Mouse (Mus musculus) spleen, adult 2 months (tissue): Measurements from ENCODE around the gene Sntb2. TPM values are rescaled to one million over a fixed set of nuclear protein-coding genes. Genes with fewer than 3 reads are reported as not detected.
"Not testable (repeated sequence)": the region's sequence is repeated elsewhere in the genome, so short reads cannot be mapped to it uniquely, and the experiment has no call there.

Experiments
- DNase-seq, 2 experiments: peaks; one replicate each; pipeline versions ENCODE4 v3.0.0 to v3.0.0-alpha.2; 2012 to 2021; ENCODE audit warnings: low spot score in 2 of 2, low read depth in 1 of 2
- H3K27ac ChIP-seq: fragments of 200-500 bp; 2 replicates; pipeline ENCODE4 v1.5.1; 2012; ENCODE audit warnings: low read length, inconsistent platforms; ENCODE audit not compliant: insufficient read depth
- H3K27me3 ChIP-seq: fragments of 200-500 bp; 2 replicates; pipeline ENCODE4 v1.6.1; 2012; ENCODE audit warnings: mild to moderate bottlenecking, moderate library complexity, low read length, inconsistent platforms; ENCODE audit not compliant: control insufficient read depth, insufficient read depth
- H3K36me3 ChIP-seq: fragments of 200-500 bp; 2 replicates; pipeline ENCODE4 v1.6.1; 2012; ENCODE audit warnings: mild to moderate bottlenecking, low read length, inconsistent platforms; ENCODE audit not compliant: control insufficient read depth, insufficient read depth
- H3K4me1 ChIP-seq: fragments of 200-500 bp; 2 replicates; pipeline ENCODE4 v1.6.1; 2011; ENCODE audit warnings: inconsistent platforms; ENCODE audit not compliant: control insufficient read depth, insufficient read depth, insufficient read length
- H3K4me3 ChIP-seq: fragments of 200-500 bp; 2 replicates; pipeline ENCODE4 v1.5.1; 2011; ENCODE audit warnings: mild to moderate bottlenecking, inconsistent platforms; ENCODE audit not compliant: insufficient read depth, insufficient read length; ENCODE audit errors: extremely low read depth
- CTCF ChIP-seq: fragments of 200-500 bp; IDR thresholded peaks from 2 replicates; pipeline ENCODE4 v1.5.1; 2011; ENCODE audit warnings: mild to moderate bottlenecking, inconsistent platforms; ENCODE audit not compliant: insufficient read depth, insufficient read length, insufficient replicate concordance; ENCODE audit errors: extremely low read depth
- POLR2A ChIP-seq: fragments of 200-500 bp; IDR thresholded peaks from 2 replicates; pipeline ENCODE4 v1.6.1; 2011; ENCODE audit warnings: low read depth, low read length, inconsistent platforms
- WGBS: fragments of 180-500 bp; shearing (Covaris S2); methylation state at CpG from one replicate; pipeline ENCODE4 v1.1.7; 2018; 5-methylcytosine and 5-hydroxymethylcytosine counted together
- polyA plus RNA-seq: library from polyadenylated mRNA; depleted of rRNA; stranded (reverse); fragments of >200 nt; gene quantifications from 2 replicates; pipeline ENCODE4 v1.2.3, GENCODE M21; 2012

The Sntb2 gene
- polyA plus RNA-seq, 1 experiment = 4.9 TPM

GRCm38 (mm10) chr8:107031577-107032090 lies 96.1 kb downstream of the Sntb2 start:
- Histone ChIP-seq H3K4me3 (peak overlapping the region; percentile 91), H3K27ac (peak overlapping the region; percentile 69), H3K27me3 (no peaks in the 10 kb centered on the region), H3K4me1 (peaks cover 8% of the 10 kb centered on the region; the same call in 1 of the 2 replicates), H3K36me3 (peaks cover under 1% of the 10 kb centered on the region; the same call in 1 of the 2 replicates)
- DNase-seq = no peak
- WGBS = under 1% methylated on average over 40 of the region's 40 CpGs
- no peak for TF ChIP-seq POLR2A

GRCm38 (mm10) chr8:107033609-107034008 lies 98.1 kb downstream of the Sntb2 start:
- not testable (repeated sequence) for H3K4me3 ChIP-seq, H3K27me3 ChIP-seq, H3K4me1 ChIP-seq, H3K36me3 ChIP-seq, DNase-seq, H3K27ac ChIP-seq
- WGBS = 89% methylated on average over 2 of the region's 2 CpGs

- no peak overlapping the region for H3K27ac ChIP-seq
- WGBS = 92% methylated on average over 3 of the region's 3 CpGs
- no peak for DNase-seq
- no peaks in the 10 kb centered on the region for H3K27me3 ChIP-seq
- TF ChIP-seq CTCF (no peak), POLR2A (no peak)
- peaks cover 8% of the 10 kb centered on the region; the same call in 1 of the 2 replicates for H3K4me1 ChIP-seq
- no peak overlapping the region for H3K4me3 ChIP-seq
- H3K36me3 ChIP-seq = peaks cover 9% of the 10 kb centered on the region; the same call in 1 of the 2 replicates
Measured at GRCm38 (mm10) chr8:107035641-107036040, 100.1 kb downstream of the Sntb2 start.

GRCm38 (mm10) chr8:107036626-107037025 lies 101.1 kb downstream of the Sntb2 start:
- 89% methylated on average over 8 of the region's 8 CpGs for WGBS
- DNase-seq = no peak
- peaks cover 15% of the 10 kb centered on the region for H3K36me3 ChIP-seq
- TF ChIP-seq POLR2A (no peak), CTCF (no peak)
- H3K4me1 ChIP-seq = peaks cover 8% of the 10 kb centered on the region; the same call in 1 of the 2 replicates
- H3K27me3 ChIP-seq = no peaks in the 10 kb centered on the region
- no peak overlapping the region for H3K27ac ChIP-seq
- no peak overlapping the region for H3K4me3 ChIP-seq

GRCm38 (mm10) chr8:107040632-107041031 lies 105.1 kb downstream of the Sntb2 start:
- no peak overlapping the region for H3K27ac ChIP-seq

GRCm38 (mm10) chr8:107045478-107045877 lies 109.9 kb downstream of the Sntb2 start:
- H3K4me3 ChIP-seq = no peak overlapping the region
- WGBS = 91% methylated on average over 6 of the region's 6 CpGs
- peaks cover 51% of the 10 kb centered on the region for H3K36me3 ChIP-seq
- no peak for TF ChIP-seq POLR2A
- TF ChIP-seq CTCF = no peak
- peaks cover 4% of the 10 kb centered on the region; the same call in 1 of the 2 replicates for H3K4me1 ChIP-seq
- H3K27ac ChIP-seq = no peak overlapping the region
- no peak for DNase-seq
- no peaks in the 10 kb centered on the region for H3K27me3 ChIP-seq

More at GRCm38 (mm10) chr8:107040632-107041031, 105.1 kb downstream of the Sntb2 start:
- Histone ChIP-seq H3K4me1 (no peaks in the 10 kb centered on the region), H3K27me3 (no peaks in the 10 kb centered on the region), H3K36me3 (peaks cover 48% of the 10 kb centered on the region), H3K4me3 (no peak overlapping the region)
- 61% methylated on average over 7 of the region's 7 CpGs for WGBS
- DNase-seq = no peak
- no peak for TF ChIP-seq POLR2A
- TF ChIP-seq CTCF = no peak

GRCm38 (mm10) chr8:107046976-107047375 lies 111.4 kb downstream of the Sntb2 start:
- WGBS = 69% methylated on average over 5 of the region's 5 CpGs
- H3K4me1 ChIP-seq = peaks cover 4% of the 10 kb centered on the region; the same call in 1 of the 2 replicates
- DNase-seq = no peak
- H3K27me3 ChIP-seq = no peaks in the 10 kb centered on the region
- H3K27ac ChIP-seq = no peak overlapping the region
- no peak overlapping the region for H3K4me3 ChIP-seq
- H3K36me3 ChIP-seq = peaks cover 49% of the 10 kb centered on the region
- TF ChIP-seq CTCF (no peak), POLR2A (no peak)
